Mouse (Mus musculus) forebrain, embryonic 16.5 days (tissue): ENCODE data around the gene I0C0044D17Rik. TPM values are rescaled to one million over a fixed set of nuclear protein-coding genes. Genes with fewer than 3 reads are reported as not detected.

Experiments
- ATAC-seq: fragments of 200-750 bp; cut with Nextera tagmentation; 2 replicates; pipeline ENCODE4 v1.8.0; 2017; ENCODE audit warnings: mild to moderate bottlenecking, moderate library complexity
- H3K27ac ChIP-seq: fragments of 300-500 bp; sonication (generic); 2 replicates; pipeline ENCODE4 v1.5.1; 2014; ENCODE audit warnings: low read length, control low read depth
- H3K27me3 ChIP-seq: fragments of 300-500 bp; sonication (generic); replicated peaks from 2 replicates; pipeline ENCODE4 v1.6.1; 2014; ENCODE audit warnings: low read length; ENCODE audit not compliant: control insufficient read depth, insufficient read depth
- H3K36me3 ChIP-seq: fragments of 300-500 bp; sonication (generic); 2 replicates; pipeline ENCODE4 v1.6.1; 2014; ENCODE audit not compliant: control insufficient read depth, insufficient read depth
- H3K4me1 ChIP-seq: fragments of 300-500 bp; sonication (generic); replicated peaks from 2 replicates; pipeline ENCODE4 v1.6.1; 2014; ENCODE audit warnings: low read length; ENCODE audit not compliant: control insufficient read depth, insufficient read depth
- H3K4me2 ChIP-seq: fragments of 300-500 bp; sonication (generic); 2 replicates; pipeline ENCODE4 v1.6.1; 2014; ENCODE audit warnings: mild to moderate bottlenecking, low read length, control low read depth
- H3K4me3 ChIP-seq: fragments of 300-500 bp; sonication (generic); replicated peaks from 2 replicates; pipeline ENCODE4 v1.5.1; 2014; ENCODE audit warnings: mild to moderate bottlenecking, low read length, control low read depth
- H3K9ac ChIP-seq: fragments of 300-500 bp; sonication (generic); replicated peaks from 2 replicates; pipeline ENCODE4 v1.6.1; 2014; ENCODE audit warnings: low read depth, low read length, control low read depth
- H3K9me3 ChIP-seq: fragments of 300-500 bp; sonication (generic); 2 replicates; pipeline ENCODE4 v1.6.1; 2016; ENCODE audit warnings: low read length; ENCODE audit not compliant: control insufficient read depth
- whole genome bisulfite sequencing: fragments of 180-500 bp; shearing (Covaris S2); extraction: QIAGEN DNeasy Blood & Tissue Kit; methylation state at CpG from one replicate; pipeline ENCODE4 v1.1.7; 2014; 5-methylcytosine and 5-hydroxymethylcytosine counted together
- polyA plus RNA-seq: library from polyadenylated mRNA; unstranded; fragments of >200 nt; fragmentation: Nextera tagmentation; extraction: Ambion mirVana; gene quantifications from 2 replicates; pipeline ENCODE4 v1.2.1, GENCODE M21; 2015

The I0C0044D17Rik gene
- polyA plus RNA-seq, 1 experiment from 2014 or later: not detected

GRCm38 (mm10) chr4:98836519-98836918, 12.9 kb upstream of the I0C0044D17Rik start:
- Histone ChIP-seq H3K36me3 (no peaks in the 10 kb centered on the region), H3K27ac (no peak overlapping the region), H3K4me3 (no peak overlapping the region), H3K9me3 (no peaks in the 10 kb centered on the region), H3K27me3 (no peaks in the 10 kb centered on the region), H3K9ac (no peak overlapping the region), H3K4me1 (no peaks in the 10 kb centered on the region), H3K4me2 (no peak overlapping the region)
- ATAC-seq: no peak
- WGBS: 56% methylated on average over 5 of the region's 5 CpGs

- Histone ChIP-seq H3K27ac (no peak overlapping the region), H3K4me2 (no peak overlapping the region), H3K9ac (no peak overlapping the region), H3K9me3 (no peaks in the 10 kb centered on the region), H3K36me3 (no peaks in the 10 kb centered on the region), H3K4me1 (no peaks in the 10 kb centered on the region), H3K4me3 (no peak overlapping the region), H3K27me3 (no peaks in the 10 kb centered on the region)
- ATAC-seq: no peak
- 46% methylated on average over 4 of the region's 4 CpGs for WGBS
Observed at GRCm38 (mm10) chr4:98834782-98835181, 11.1 kb upstream of the I0C0044D17Rik start.

GRCm38 (mm10) chr4:98831726-98832125, 8.1 kb upstream of the I0C0044D17Rik start:
- Histone ChIP-seq H3K9me3 (no peaks in the 10 kb centered on the region), H3K4me3 (no peak overlapping the region), H3K9ac (no peak overlapping the region), H3K36me3 (no peaks in the 10 kb centered on the region), H3K4me2 (no peak overlapping the region), H3K27me3 (no peaks in the 10 kb centered on the region), H3K4me1 (no peaks in the 10 kb centered on the region), H3K27ac (no peak overlapping the region)
- no peak for ATAC-seq
- 63% methylated on average over 1 of the region's 1 CpGs for WGBS

- ATAC-seq: no peak
Observed at GRCm38 (mm10) chr4:98826701-98827100, 3.1 kb upstream of the I0C0044D17Rik start.

GRCm38 (mm10) chr4:98823047-98823446, 593 bp downstream of the I0C0044D17Rik start:
- no peaks in the 10 kb centered on the region for H3K9me3 ChIP-seq
- WGBS: 74% methylated on average over 3 of the region's 3 CpGs
- no peak overlapping the region for H3K27ac ChIP-seq
- no peaks in the 10 kb centered on the region for H3K4me1 ChIP-seq
- no peaks in the 10 kb centered on the region for H3K36me3 ChIP-seq
- no peak for ATAC-seq
- H3K4me2 ChIP-seq: no peak overlapping the region
- H3K9ac ChIP-seq: no peak overlapping the region
- H3K4me3 ChIP-seq: no peak overlapping the region
- H3K27me3 ChIP-seq: peaks cover 9% of the 10 kb centered on the region

More at GRCm38 (mm10) chr4:98826701-98827100, 3.1 kb upstream of the I0C0044D17Rik start:
- Histone ChIP-seq H3K27me3 (no peaks in the 10 kb centered on the region), H3K4me1 (no peaks in the 10 kb centered on the region), H3K27ac (no peak overlapping the region), H3K36me3 (no peaks in the 10 kb centered on the region), H3K4me2 (no peak overlapping the region), H3K4me3 (no peak overlapping the region), H3K9me3 (no peaks in the 10 kb centered on the region), H3K9ac (no peak overlapping the region)
- WGBS: 47% methylated on average over 3 of the region's 3 CpGs

- ATAC-seq: no peak
Observed at GRCm38 (mm10) chr4:98822478-98822877, 1.2 kb downstream of the I0C0044D17Rik start.

GRCm38 (mm10) chr4:98819216-98819755, 4.4 kb downstream of the I0C0044D17Rik start:
- H3K36me3 ChIP-seq: no peaks in the 10 kb centered on the region
- no peak overlapping the region for H3K27ac ChIP-seq
- H3K9me3 ChIP-seq: no peaks in the 10 kb centered on the region
- H3K9ac ChIP-seq: no peak overlapping the region
- no peak overlapping the region for H3K4me3 ChIP-seq
- H3K4me1 ChIP-seq: peaks cover 5% of the 10 kb centered on the region
- no peak for ATAC-seq
- peaks cover 32% of the 10 kb centered on the region for H3K27me3 ChIP-seq
- 82% methylated on average over 10 of the region's 10 CpGs for WGBS
- no peak overlapping the region for H3K4me2 ChIP-seq

More at GRCm38 (mm10) chr4:98822478-98822877, 1.2 kb downstream of the I0C0044D17Rik start:
- H3K4me1 ChIP-seq: no peaks in the 10 kb centered on the region; the same call in none of the 2 replicates
- no peaks in the 10 kb centered on the region for H3K9me3 ChIP-seq
- H3K4me3 ChIP-seq: no peak overlapping the region
- peaks cover 11% of the 10 kb centered on the region for H3K27me3 ChIP-seq
- H3K36me3 ChIP-seq: no peaks in the 10 kb centered on the region
- no peak overlapping the region for H3K4me2 ChIP-seq
- H3K9ac ChIP-seq: no peak overlapping the region
- no peak overlapping the region for H3K27ac ChIP-seq
- WGBS: 75% methylated on average over 3 of the region's 3 CpGs

GRCm38 (mm10) chr4:98817184-98817911, 6.3 kb downstream of the I0C0044D17Rik start, which contains the start of gene Kank4:
Kank4 (minus strand) TSS chr4:98817537.
- Histone ChIP-seq H3K9me3 (no peaks in the 10 kb centered on the region), H3K36me3 (no peaks in the 10 kb centered on the region), H3K4me1 (peaks cover 5% of the 10 kb centered on the region), H3K9ac (peak within 1 kb of the TSS; percentile 72), H3K27ac (no peak within 1 kb of the TSS), H3K27me3 (peaks cover 32% of the 10 kb centered on the region), H3K4me2 (peak within 1 kb of the TSS; percentile 100), H3K4me3 (peak within 1 kb of the TSS; percentile 72)
- ATAC-seq: peak; percentile 74
- WGBS: under 1% methylated on average over 72 of the region's 72 CpGs

- no peak; the same call in 1 of the 2 replicates for ATAC-seq
- Histone ChIP-seq H3K4me3 (peak overlapping the region; percentile 72), H3K27me3 (peaks cover 32% of the 10 kb centered on the region), H3K36me3 (no peaks in the 10 kb centered on the region), H3K9ac (peak overlapping the region; percentile 72), H3K27ac (no peak overlapping the region), H3K4me1 (peaks cover 5% of the 10 kb centered on the region), H3K9me3 (no peaks in the 10 kb centered on the region), H3K4me2 (peak overlapping the region; percentile 100)
- WGBS: 2% methylated on average over 14 of the region's 14 CpGs
Observed at GRCm38 (mm10) chr4:98816807-98817183, 6.8 kb downstream of the I0C0044D17Rik start.
